Mouse (Mus musculus) cortical plate, adult 2 months (tissue): Measurements from ENCODE around the gene Cacna1s.
A peak's percentile ranks its signal among the peaks of the same experiment; 100 is the strongest.

Experiments used
- CTCF ChIP-seq: fragments of 200-500 bp; IDR thresholded peaks from 2 replicates; pipeline ENCODE4 v1.5.1; 2011; ENCODE audit warnings: mild to moderate bottlenecking, control low read depth, low read length; ENCODE audit not compliant: insufficient read depth; ENCODE audit errors: extremely low read depth
- POLR2A ChIP-seq: fragments of 200-500 bp; IDR thresholded peaks from 2 replicates; pipeline ENCODE4 v1.6.1; 2011; ENCODE audit warnings: mild to moderate bottlenecking, low read length, control low read depth; ENCODE audit not compliant: insufficient read depth; ENCODE audit errors: extremely low read depth

DNA sequence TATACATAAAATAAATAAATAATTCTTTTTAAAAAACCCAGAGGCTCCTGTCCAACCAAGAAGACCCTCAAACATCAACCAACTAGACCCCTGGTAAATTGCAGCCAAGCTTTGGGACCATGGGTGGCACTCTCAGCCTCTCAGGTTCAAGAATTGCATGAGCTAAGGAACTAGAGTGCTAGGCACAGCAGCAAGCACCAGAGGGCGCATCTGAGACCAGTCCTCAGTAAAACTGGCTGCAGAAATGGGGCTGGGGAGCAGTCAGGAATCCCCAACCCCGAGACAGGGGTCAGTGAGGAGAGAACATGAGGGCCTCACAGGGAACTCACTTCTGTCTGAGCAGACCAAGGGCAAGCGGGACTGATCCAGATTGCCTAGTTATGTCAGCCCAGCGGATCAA lies 6.8 kb upstream of the Cacna1s start:
- TF ChIP-seq CTCF (peak; percentile 87), POLR2A (no peak)
